Mouse (Mus musculus) kidney, embryonic 16.5 days (tissue): Measurements from ENCODE around the gene Hyal1. TPM values are rescaled to one million over a fixed set of nuclear protein-coding genes. Genes with fewer than 3 reads are reported as not detected.

Experiments used
- ATAC-seq: fragments of 200-750 bp; cut with Nextera tagmentation; 2 replicates; pipeline ENCODE4 v1.8.0; 2017; ENCODE audit warnings: moderate TSS enrichment; ENCODE audit not compliant: low FRiP score, low TSS enrichment
- H3K27ac ChIP-seq: fragments of 300-500 bp; sonication (generic); 2 replicates; pipeline ENCODE4 v1.5.1; 2014; ENCODE audit warnings: low read length
- H3K27me3 ChIP-seq: fragments of 300-500 bp; sonication (generic); 2 replicates; pipeline ENCODE4 v1.6.1; 2014; ENCODE audit warnings: low read length, control low read depth, mixed read lengths; ENCODE audit not compliant: insufficient read depth
- H3K36me3 ChIP-seq: fragments of 300-500 bp; sonication (generic); 2 replicates; pipeline ENCODE4 v1.6.1; 2014; ENCODE audit warnings: low read length, control low read depth, mixed read lengths; ENCODE audit not compliant: insufficient read depth
- H3K4me1 ChIP-seq: fragments of 300-500 bp; sonication (generic); 2 replicates; pipeline ENCODE4 v1.6.1; 2014; ENCODE audit warnings: low read length, control low read depth, mixed read lengths; ENCODE audit not compliant: insufficient read depth
- H3K4me2 ChIP-seq: fragments of 300-500 bp; sonication (generic); replicated peaks from 2 replicates; pipeline ENCODE4 v1.6.1; 2014; ENCODE audit warnings: low read depth, low read length
- H3K4me3 ChIP-seq: fragments of 300-500 bp; sonication (generic); 2 replicates; pipeline ENCODE4 v1.5.1; 2014; ENCODE audit warnings: mild to moderate bottlenecking, low read length
- H3K9ac ChIP-seq: fragments of 300-500 bp; sonication (generic); replicated peaks from 2 replicates; pipeline ENCODE4 v1.6.1; 2014; ENCODE audit warnings: low read length
- H3K9me3 ChIP-seq: fragments of 300-500 bp; sonication (generic); 2 replicates; pipeline ENCODE4 v1.6.1; 2016; ENCODE audit warnings: low read length, control low read depth
- WGBS: fragments of 180-500 bp; shearing (Covaris S2); extraction: QIAGEN DNeasy Blood & Tissue Kit; methylation state at CpG from one replicate; pipeline ENCODE4 v1.1.7; 2014; 5-methylcytosine and 5-hydroxymethylcytosine counted together
- polyA plus RNA-seq: library from polyadenylated mRNA; unstranded; fragments of >200 nt; fragmentation: Nextera tagmentation; extraction: Ambion mirVana; gene quantifications from 2 replicates; pipeline ENCODE4 v1.2.1, GENCODE M21; 2015

The Hyal1 gene
- polyA plus RNA-seq, 1 experiment from 2014 or later = 10.6 TPM

DNA sequence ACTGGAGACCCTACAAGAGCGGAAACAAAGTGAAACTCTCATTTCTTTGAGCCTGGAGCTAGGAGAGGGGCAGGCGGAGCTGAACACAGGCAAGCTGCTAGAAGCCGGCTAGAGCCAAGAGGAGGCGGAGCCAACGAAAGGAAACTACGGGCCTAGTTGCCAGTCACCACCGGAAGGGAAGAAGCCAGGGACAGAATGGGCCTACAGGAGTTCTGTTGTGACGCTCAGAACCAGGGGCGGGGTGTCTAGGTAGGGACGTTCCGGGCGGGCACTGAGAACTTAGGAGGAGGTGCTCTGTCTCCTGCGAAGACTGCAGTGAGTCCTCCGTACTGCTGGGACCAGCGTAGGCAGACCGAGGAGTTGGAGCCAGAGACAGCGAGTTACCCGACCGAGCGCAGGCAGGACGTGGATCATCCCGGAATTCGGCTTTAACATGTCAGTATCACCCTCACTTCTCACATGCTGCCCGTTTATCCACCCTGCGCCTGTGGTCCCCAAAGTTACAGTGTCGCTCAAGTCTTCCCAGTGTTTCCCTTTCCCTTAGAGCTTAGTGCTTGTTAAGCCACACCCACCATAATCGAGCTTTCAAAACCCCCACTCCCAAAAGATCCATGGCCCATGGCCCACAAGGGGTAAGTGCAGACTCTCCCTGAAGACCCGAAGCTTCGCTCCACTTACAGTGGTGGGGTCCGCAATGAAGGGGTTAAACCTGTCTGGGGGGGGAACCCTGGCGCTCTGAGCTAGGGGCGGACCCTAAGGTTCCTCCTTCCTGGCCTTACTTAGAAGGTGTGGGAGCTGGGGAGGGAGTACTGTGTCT, 4.0 kb downstream of the Hyal1 start, which contains the start of gene Hyal3:
TSS of gene Hyal3 (plus strand) at position 318 of the 817 bp plus-strand sequence.
- H3K27me3 ChIP-seq = no peaks in the 10 kb centered on the region
- H3K9ac ChIP-seq = peak within 1 kb of the TSS; percentile 83
- H3K4me2 ChIP-seq = peak within 1 kb of the TSS; percentile 90
- peak; percentile 81 for ATAC-seq
- H3K36me3 ChIP-seq = peaks cover 11% of the 10 kb centered on the region; the same call in 1 of the 2 replicates
- WGBS = under 1% methylated on average over 30 of the region's 32 CpGs
- H3K27ac ChIP-seq = peak within 1 kb of the TSS; percentile 96
- peak within 1 kb of the TSS; percentile 60 for H3K4me3 ChIP-seq
- H3K9me3 ChIP-seq = no peaks in the 10 kb centered on the region
- peaks cover 45% of the 10 kb centered on the region for H3K4me1 ChIP-seq

DNA sequence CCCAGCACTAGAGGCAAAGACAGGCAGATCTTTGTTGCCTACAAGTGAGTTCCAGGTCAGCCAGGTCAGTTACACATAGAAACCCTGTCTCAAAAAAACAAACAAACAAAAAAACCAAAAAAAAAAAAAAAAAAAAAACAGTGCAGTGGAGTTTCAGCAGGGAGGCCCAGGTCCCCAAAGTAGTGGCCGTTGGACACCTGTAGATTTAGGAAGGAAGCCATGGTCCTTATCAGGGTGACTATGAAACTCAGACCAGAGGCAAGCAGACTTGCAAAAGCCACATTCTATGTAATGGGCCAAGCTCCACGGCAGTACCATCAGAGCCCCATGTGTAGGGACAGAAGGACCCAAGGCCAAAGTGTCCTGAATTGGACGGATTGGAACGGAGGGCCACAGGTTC, 4.9 kb downstream of the Hyal1 start:
- no peak for ATAC-seq
- peak overlapping the region; percentile 90 for H3K4me2 ChIP-seq
- 74% methylated on average over 4 of the region's 4 CpGs for WGBS

GRCm38 (mm10) chr9:107582509-107583062, 5.9 kb downstream of the Hyal1 start:
- Histone ChIP-seq H3K4me1 (peaks cover 27% of the 10 kb centered on the region), H3K27me3 (no peaks in the 10 kb centered on the region), H3K9me3 (no peaks in the 10 kb centered on the region), H3K4me3 (no peak overlapping the region), H3K36me3 (peaks cover 11% of the 10 kb centered on the region; the same call in 1 of the 2 replicates), H3K9ac (no peak overlapping the region), H3K27ac (no peak overlapping the region), H3K4me2 (no peak overlapping the region)
- 85% methylated on average over 7 of the region's 7 CpGs for WGBS
- no peak for ATAC-seq

More for the DNA sequence above, 4.9 kb downstream of the Hyal1 start:
- peak overlapping the region; percentile 96 for H3K27ac ChIP-seq
- H3K27me3 ChIP-seq = no peaks in the 10 kb centered on the region
- peak overlapping the region; percentile 83 for H3K9ac ChIP-seq
- peaks cover 11% of the 10 kb centered on the region; the same call in 1 of the 2 replicates for H3K36me3 ChIP-seq
- H3K4me1 ChIP-seq = peaks cover 37% of the 10 kb centered on the region
- no peaks in the 10 kb centered on the region for H3K9me3 ChIP-seq
- H3K4me3 ChIP-seq = peak overlapping the region; percentile 60

DNA sequence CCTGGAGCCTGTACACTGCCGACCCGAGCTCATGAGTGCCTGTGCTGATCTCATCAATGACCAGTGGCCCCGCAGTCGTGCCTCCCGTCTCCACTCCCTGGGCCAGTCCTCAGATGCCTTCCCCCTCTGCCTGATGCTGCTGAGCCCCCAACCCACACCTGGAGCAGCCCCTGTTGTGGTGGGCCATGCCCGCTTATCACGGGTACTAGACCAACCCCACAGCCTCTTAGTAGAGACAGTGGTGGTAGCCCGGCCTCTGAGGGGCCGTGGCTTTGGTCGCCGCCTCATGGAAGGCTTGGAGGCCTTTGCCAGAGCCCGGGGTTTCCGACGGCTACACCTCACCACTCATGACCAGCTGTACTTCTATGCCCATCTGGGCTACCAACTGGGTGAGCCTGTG, 6.4 kb downstream of the Hyal1 start:
- Histone ChIP-seq H3K9ac (no peak overlapping the region), H3K36me3 (peaks cover 11% of the 10 kb centered on the region; the same call in 1 of the 2 replicates), H3K27me3 (no peaks in the 10 kb centered on the region), H3K4me1 (peaks cover 26% of the 10 kb centered on the region), H3K4me2 (no peak overlapping the region), H3K9me3 (no peaks in the 10 kb centered on the region), H3K27ac (no peak overlapping the region), H3K4me3 (no peak overlapping the region)
- WGBS = 94% methylated on average over 14 of the region's 14 CpGs
- no peak for ATAC-seq

DNA sequence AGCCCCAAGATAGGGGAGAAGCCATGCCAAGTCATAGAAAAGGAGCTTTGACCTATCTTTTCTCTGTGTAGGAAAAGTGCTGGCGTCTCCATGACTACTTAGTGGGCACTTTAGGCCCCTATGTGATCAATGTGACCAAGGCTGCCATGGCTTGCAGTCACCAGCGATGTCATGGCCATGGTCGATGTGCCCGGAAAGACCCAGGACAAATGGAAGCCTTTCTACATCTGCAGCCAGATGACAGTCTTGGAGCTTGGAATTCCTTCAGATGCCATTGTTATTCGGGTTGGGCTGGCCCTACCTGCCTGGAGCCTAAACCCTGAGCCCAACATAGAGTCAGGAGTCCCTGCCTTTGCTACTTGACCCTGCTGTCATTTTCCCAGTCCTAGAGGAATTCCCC, 9.8 kb downstream of the Hyal1 start:
- Histone ChIP-seq H3K4me2 (no peak overlapping the region), H3K36me3 (peaks cover 32% of the 10 kb centered on the region), H3K4me3 (no peak overlapping the region), H3K27me3 (no peaks in the 10 kb centered on the region), H3K9me3 (no peaks in the 10 kb centered on the region), H3K4me1 (peaks cover 20% of the 10 kb centered on the region), H3K27ac (no peak overlapping the region), H3K9ac (no peak overlapping the region)
- WGBS = 86% methylated on average over 5 of the region's 5 CpGs
- no peak for ATAC-seq

DNA sequence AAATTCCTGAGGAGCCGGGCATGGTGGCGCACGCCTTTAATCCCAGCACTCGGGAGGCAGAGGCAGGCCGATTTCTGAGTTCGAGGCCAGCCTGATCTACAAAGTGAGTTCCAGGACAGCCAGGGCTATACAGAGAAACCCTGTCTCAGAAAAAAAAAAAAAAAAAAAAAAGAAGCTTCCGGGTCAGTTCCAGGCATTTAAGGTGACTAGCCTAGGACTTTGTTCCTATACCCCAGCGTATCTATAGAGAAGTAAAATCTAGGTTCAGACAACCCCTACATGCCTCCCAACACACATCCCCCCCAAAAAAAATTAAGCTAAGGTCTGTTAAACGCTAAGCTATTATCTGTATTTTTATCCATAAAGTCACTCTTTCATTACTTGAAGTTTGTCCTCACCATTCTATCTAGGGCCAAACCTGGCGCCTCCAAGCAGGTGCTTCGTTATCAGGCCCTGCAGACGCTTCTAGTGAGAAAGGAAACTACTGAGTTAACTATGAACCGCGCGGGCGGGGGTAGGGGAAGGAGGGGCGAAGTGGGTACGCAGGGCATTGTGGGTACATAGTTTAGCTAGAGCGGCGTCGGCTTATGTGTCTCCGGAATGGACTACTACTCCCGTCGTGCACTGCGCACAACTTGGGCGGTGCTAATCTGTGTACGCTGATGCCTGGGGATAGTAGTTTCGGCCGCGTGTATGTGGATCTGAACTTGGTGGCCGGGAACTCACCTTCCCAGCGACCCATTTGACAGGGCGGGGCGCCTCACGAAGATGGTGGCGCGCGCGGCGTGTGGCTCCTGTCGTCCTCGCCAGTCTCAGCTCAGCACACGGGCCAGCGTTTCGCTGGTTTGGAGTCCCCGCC, 10.5 kb downstream of the Hyal1 start, which contains the start of gene Ifrd2:
TSS of gene Ifrd2 (plus strand) at position 669 of the 859 bp plus-strand sequence.
- ATAC-seq = peak; percentile 98
- peak within 1 kb of the TSS; percentile 62; the same call in 1 of the 2 replicates for H3K27ac ChIP-seq
- 12% methylated on average over 46 of the region's 46 CpGs for WGBS

GRCm38 (mm10) chr9:107587833-107588639, 11.3 kb downstream of the Hyal1 start:
- no peaks in the 10 kb centered on the region for H3K9me3 ChIP-seq
- peak overlapping the region; percentile 76 for H3K9ac ChIP-seq
- WGBS = 1% methylated on average over 33 of the region's 33 CpGs
- ATAC-seq = peak; percentile 46
- peaks cover 13% of the 10 kb centered on the region for H3K4me1 ChIP-seq
- peak overlapping the region; percentile 62; the same call in 1 of the 2 replicates for H3K27ac ChIP-seq
- H3K4me3 ChIP-seq = peak overlapping the region; percentile 80
- peak overlapping the region; percentile 95 for H3K4me2 ChIP-seq
- H3K27me3 ChIP-seq = no peaks in the 10 kb centered on the region
- H3K36me3 ChIP-seq = peaks cover 41% of the 10 kb centered on the region

More for the DNA sequence above, 10.5 kb downstream of the Hyal1 start, which contains the start of gene Ifrd2:
- H3K4me2 ChIP-seq = peak within 1 kb of the TSS; percentile 95
- H3K27me3 ChIP-seq = no peaks in the 10 kb centered on the region
- peaks cover 13% of the 10 kb centered on the region for H3K4me1 ChIP-seq
- no peaks in the 10 kb centered on the region for H3K9me3 ChIP-seq
- H3K4me3 ChIP-seq = peak within 1 kb of the TSS; percentile 80
- peak within 1 kb of the TSS; percentile 76 for H3K9ac ChIP-seq
- H3K36me3 ChIP-seq = peaks cover 38% of the 10 kb centered on the region

DNA sequence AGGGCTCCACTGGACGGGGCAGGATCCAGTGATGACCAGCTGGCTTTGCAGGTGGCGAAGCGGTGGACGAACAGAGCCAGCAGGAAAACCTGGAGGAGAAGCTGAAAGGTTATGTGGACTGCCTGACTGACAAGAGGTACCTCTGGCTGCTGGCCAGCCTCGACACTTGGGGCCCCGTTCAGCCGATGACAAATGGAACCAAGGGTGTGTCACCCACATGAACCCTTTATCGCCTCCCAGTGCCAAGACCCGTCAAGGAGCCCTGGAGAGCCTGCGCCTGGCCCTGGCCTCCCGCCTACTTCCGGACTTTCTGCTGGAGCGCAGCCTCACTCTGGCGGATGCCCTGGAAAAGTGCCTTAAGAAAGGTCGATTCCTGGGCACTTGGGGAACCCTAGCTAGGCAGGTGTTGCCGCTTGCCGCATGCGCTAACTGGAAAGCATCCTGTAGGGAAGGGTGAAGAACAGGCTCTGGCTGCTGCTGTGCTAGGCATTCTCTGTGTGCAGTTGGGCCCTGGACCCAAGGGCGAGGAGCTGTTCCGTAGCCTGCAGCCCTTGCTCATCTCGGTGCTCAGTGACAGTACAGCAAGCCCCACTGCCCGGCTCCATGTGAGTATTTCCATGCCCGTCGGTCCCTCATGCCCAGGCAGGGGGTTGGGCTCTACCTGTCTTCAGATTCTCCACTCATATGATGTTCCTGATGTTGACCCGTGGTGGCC, 13.5 kb downstream of the Hyal1 start:
- Histone ChIP-seq H3K4me1 (peaks cover 13% of the 10 kb centered on the region), H3K9ac (no peak overlapping the region), H3K27ac (no peak overlapping the region), H3K4me2 (no peak overlapping the region), H3K36me3 (peaks cover 49% of the 10 kb centered on the region), H3K27me3 (no peaks in the 10 kb centered on the region), H3K4me3 (no peak overlapping the region), H3K9me3 (no peaks in the 10 kb centered on the region)
- ATAC-seq = no peak
- 86% methylated on average over 25 of the region's 25 CpGs for WGBS
